12 mouse cellular contexts compared by ENCODE assay signal in genomic region chr2:9890251-9890650, GRCm38 (mm10). TPM values are rescaled to one million over a fixed set of nuclear protein-coding genes. Genes with fewer than 3 reads are reported as not detected.
DNase-seq lines count a peak whose midpoint lies in the region; ATAC-seq and TF ChIP-seq lines count a peak whose summit lies in the region.
"Had no signal": no experiment of that assay in that cellular context is flagged by ENCODE, and none has a peak within 500 bp of the region (broad histone marks: within the 10 kb centered on the region; RNA-seq: fewer than 3 reads in every experiment).

No protein-coding gene starts in this region.

- peak overlapping the region; percentile 69 for H3K4me2 ChIP-seq in heart, embryonic 13.5 days
- peak overlapping the region; percentile 49 for H3K4me2 ChIP-seq in lung, embryonic 15.5 days

- WGBS in heart, embryonic 13.5 days, result 9% methylated on average over 8 of the region's 8 CpGs
- 8% methylated on average over 8 of the region's 8 CpGs for WGBS in lung, embryonic 15.5 days
- 12% methylated on average over 8 of the region's 8 CpGs for WGBS in lung, adult 2 months

- peak overlapping the region; percentile 44; the same call in 1 of the 2 replicates for H3K4me3 ChIP-seq in heart, embryonic 13.5 days
- H3K4me3 ChIP-seq in lung, embryonic 15.5 days, result no peak overlapping the region
- H3K4me3 ChIP-seq in lung, adult 2 months (replicated peaks; ENCODE audit: extremely low read depth, low read depth, low read length), result no peak overlapping the region

- peaks cover 97% of the 10 kb centered on the region for H3K27me3 ChIP-seq in heart, embryonic 13.5 days (replicated peaks)
- H3K27me3 ChIP-seq in lung, embryonic 15.5 days, result peaks cover 96% of the 10 kb centered on the region

- ATAC-seq in heart, embryonic 13.5 days (ENCODE audit: extremely low read depth, insufficient number of reproducible peaks, low FRiP score, low TSS enrichment), result no peak
- no peak for ATAC-seq in lung, embryonic 15.5 days (ENCODE audit: borderline replicate concordance, extremely low read depth, low FRiP score, low TSS enrichment)

- peaks cover 20% of the 10 kb centered on the region for H3K4me1 ChIP-seq in heart, embryonic 13.5 days
- peaks cover 12% of the 10 kb centered on the region for H3K4me1 ChIP-seq in lung, embryonic 15.5 days
- H3K4me1 ChIP-seq in lung, adult 2 months (ENCODE audit: control insufficient read depth, insufficient read depth, low read length), result peaks cover 3% of the 10 kb centered on the region; the same call in 1 of the 2 replicates

- DNase-seq in heart, postnatal 4 days, result no peak
- DNase-seq in lung, adult 2 months, result no peak
- DNase-seq in induced T-regulatory cell, adult 2 months (ENCODE audit: low read depth), result peak; percentile 45
- peak; percentile 35 for DNase-seq in naive thymus-derived CD4-positive, alpha-beta T cell, adult 2 months (ENCODE audit: low read depth)
- DNase-seq in layer of hippocampus, postnatal 14 days (ENCODE audit: low spot score in 2 of 2), result no peak
- no peak for DNase-seq in cerebellum, adult 9-10 months
- DNase-seq: adrenal gland, postnatal 25 days; cerebellum, adult 11 months had no signal

- no peak overlapping the region for H3K9ac ChIP-seq in heart, embryonic 13.5 days
- no peak overlapping the region for H3K9ac ChIP-seq in lung, embryonic 15.5 days

- H3K9me3 ChIP-seq in heart, embryonic 13.5 days, result no peaks in the 10 kb centered on the region
- no peaks in the 10 kb centered on the region for H3K9me3 ChIP-seq in lung, embryonic 15.5 days

- no peak overlapping the region for H3K27ac ChIP-seq in heart, embryonic 13.5 days (replicated peaks)
- no peak overlapping the region for H3K27ac ChIP-seq in lung, embryonic 15.5 days

- H3K36me3 ChIP-seq in heart, embryonic 13.5 days, result no peaks in the 10 kb centered on the region
- H3K36me3 ChIP-seq in lung, embryonic 15.5 days, result no peaks in the 10 kb centered on the region

- TF ChIP-seq POLR2A in lung, adult 2 months (IDR thresholded peaks at IDR 0.05; ENCODE audit: borderline replicate concordance, extremely low read depth, low read depth, low read length), result no peak

- no peak for TF ChIP-seq CTCF in lung, adult 2 months (IDR thresholded peaks at IDR 0.05; ENCODE audit: insufficient read depth, low read length)

RNA-seq across cellular contexts. Expression of gene Gata3, which starts 0.4 kb away (rescaled TPM):
- polyA plus RNA-seq in heart, embryonic 13.5 days (2015; fragmentation: Nextera tagmentation; extraction: Ambion mirVana), result 3.2 and 3.6 TPM in 2 replicates
- total RNA-seq in heart, postnatal 4 days (2021), result 1 to 10 TPM; 1.0 to 1.1 TPM
- polyA plus RNA-seq in lung, embryonic 15.5 days (2015; fragmentation: Nextera tagmentation; extraction: Ambion mirVana), result 3.2 and 5.7 TPM in 2 replicates
- 12.3 and 13.9 TPM in 2 replicates for polyA plus RNA-seq in lung, adult 2 months (2012; rRNA removed)
- total RNA-seq in layer of hippocampus, postnatal 14 days (2021), result under 1 TPM; 0.44 to 0.79 TPM
- total RNA-seq: liver, adult 2 months had no signal

RNA-seq across cellular contexts. Expression of gene 9230102O04Rik, which starts 0.9 kb away (rescaled TPM):
- not detected in 2 replicates for polyA plus RNA-seq in heart, embryonic 13.5 days (2015; fragmentation: Nextera tagmentation; extraction: Ambion mirVana)
- not detected for total RNA-seq in heart, postnatal 4 days (2021)
- not detected in 2 replicates for polyA plus RNA-seq in lung, embryonic 15.5 days (2015; fragmentation: Nextera tagmentation; extraction: Ambion mirVana)
- not detected in 2 replicates for polyA plus RNA-seq in lung, adult 2 months (2012; rRNA removed)
- not detected for total RNA-seq in layer of hippocampus, postnatal 14 days (2021)
- total RNA-seq: adrenal gland, postnatal 25 days; liver, adult 2 months had no signal
- polyA plus RNA-seq: heart, embryonic 16.5 days; liver, adult 2 months had no signal

RNA-seq across cellular contexts. Expression of gene 4930412O13Rik, which starts 9.2 kb away (rescaled TPM):
- 0.19 and 0.43 TPM in 2 replicates for polyA plus RNA-seq in heart, embryonic 13.5 days (2015; fragmentation: Nextera tagmentation; extraction: Ambion mirVana)
- total RNA-seq in heart, postnatal 4 days (2021), result not detected
- not detected in 2 replicates for polyA plus RNA-seq in lung, embryonic 15.5 days (2015; fragmentation: Nextera tagmentation; extraction: Ambion mirVana)
- polyA plus RNA-seq in lung, adult 2 months (2012; rRNA removed), result not detected in 2 replicates
- total RNA-seq in layer of hippocampus, postnatal 14 days (2021), result not detected
- total RNA-seq: liver, adult 2 months had no signal
- polyA plus RNA-seq: heart, embryonic 16.5 days; liver, adult 2 months had no signal

Comparison
In these comparisons a context has a peak if more than half of its experiments do, and no peak if none do; other contexts are left out.
1. DNase-seq: peak in induced T-regulatory cell, adult 2 months (single experiment) and naive thymus-derived CD4-positive, alpha-beta T cell, adult 2 months (single experiment); none in heart, postnatal 4 days (single experiment), lung, adult 2 months (single experiment), layer of hippocampus, postnatal 14 days (0 of 2) and cerebellum, adult 9-10 months (single experiment).